Mouse (Mus musculus): ENCODE measurements around the gene Gm10563. TPM values are rescaled to one million over a fixed set of nuclear protein-coding genes. Genes with fewer than 3 reads are reported as not detected.

Gene Gm10563
- polyA plus RNA-seq, 1 experiment: not detected

GRCm38 (mm10) chr4:155580420-155580819 is 64.8 kb downstream of the Gm10563 start:
- WGBS: 46% methylated on average over 1 of the region's 1 CpGs
- no peak overlapping the region for H3K4me3 ChIP-seq (ENCODE audit: extremely low read depth, insufficient read depth, insufficient read length)
- DNase-seq (ENCODE audit: low read depth in 1 of 2, low spot score in 2 of 2): peak in 1 of 2 experiments; percentile 46
- H3K27me3 ChIP-seq (ENCODE audit: control insufficient read depth, insufficient read depth, low read length): no peaks in the 10 kb centered on the region
- no peak overlapping the region for H3K27ac ChIP-seq (ENCODE audit: insufficient read depth, low read length)
- no peaks in the 10 kb centered on the region for H3K4me1 ChIP-seq (ENCODE audit: control insufficient read depth, insufficient read depth, insufficient read length)
- TF ChIP-seq CTCF (IDR thresholded peaks at IDR 0.05; ENCODE audit: extremely low read depth, insufficient read depth, insufficient read length, insufficient replicate concordance) (peak; percentile 58; the same call in 1 of the 2 replicates), POLR2A (IDR thresholded peaks at IDR 0.05; ENCODE audit: low read depth, low read length) (no peak)
- H3K36me3 ChIP-seq (ENCODE audit: control insufficient read depth, insufficient read depth, low read length): peaks cover 43% of the 10 kb centered on the region

GRCm38 (mm10) chr4:155578336-155579125 is 66.7 kb downstream of the Gm10563 start:
- H3K4me3 ChIP-seq (ENCODE audit: extremely low read depth, insufficient read depth, insufficient read length): no peak overlapping the region
- peak overlapping the region; percentile 47; the same call in 1 of the 2 replicates for H3K27ac ChIP-seq (ENCODE audit: insufficient read depth, low read length)
- WGBS: 92% methylated on average over 7 of the region's 7 CpGs
- no peak for DNase-seq (ENCODE audit: low read depth in 1 of 2, low spot score in 2 of 2)
- no peaks in the 10 kb centered on the region for H3K27me3 ChIP-seq (ENCODE audit: control insufficient read depth, insufficient read depth, low read length)
- H3K36me3 ChIP-seq (ENCODE audit: control insufficient read depth, insufficient read depth, low read length): peaks cover 29% of the 10 kb centered on the region
- H3K4me1 ChIP-seq (ENCODE audit: control insufficient read depth, insufficient read depth, insufficient read length): peaks cover 5% of the 10 kb centered on the region; the same call in 1 of the 2 replicates
- no peak for TF ChIP-seq POLR2A (IDR thresholded peaks at IDR 0.05; ENCODE audit: low read depth, low read length)

GRCm38 (mm10) chr4:155577741-155578140 is 67.5 kb downstream of the Gm10563 start:
- no peak for TF ChIP-seq CTCF (IDR thresholded peaks at IDR 0.05; ENCODE audit: extremely low read depth, insufficient read depth, insufficient read length, insufficient replicate concordance)
- TF ChIP-seq POLR2A (IDR thresholded peaks at IDR 0.05; ENCODE audit: low read depth, low read length): no peak

GRCm38 (mm10) chr4:155577132-155577531 is 68.1 kb downstream of the Gm10563 start:
- H3K36me3 ChIP-seq (ENCODE audit: control insufficient read depth, insufficient read depth, low read length): peaks cover 23% of the 10 kb centered on the region
- H3K4me3 ChIP-seq (ENCODE audit: extremely low read depth, insufficient read depth, insufficient read length): no peak overlapping the region
- no peak overlapping the region for H3K27ac ChIP-seq (ENCODE audit: insufficient read depth, low read length)
- no peaks in the 10 kb centered on the region for H3K27me3 ChIP-seq (ENCODE audit: control insufficient read depth, insufficient read depth, low read length)
- WGBS: 91% methylated on average over 9 of the region's 9 CpGs
- H3K4me1 ChIP-seq (ENCODE audit: control insufficient read depth, insufficient read depth, insufficient read length): peaks cover 5% of the 10 kb centered on the region; the same call in 1 of the 2 replicates
- no peak for DNase-seq (ENCODE audit: low read depth in 1 of 2, low spot score in 2 of 2)
- no peak for TF ChIP-seq POLR2A (IDR thresholded peaks at IDR 0.05; ENCODE audit: low read depth, low read length)
- TF ChIP-seq CTCF (IDR thresholded peaks at IDR 0.05; ENCODE audit: extremely low read depth, insufficient read depth, insufficient read length, insufficient replicate concordance): no peak

More at GRCm38 (mm10) chr4:155577741-155578140, 67.5 kb downstream of the Gm10563 start:
- H3K4me3 ChIP-seq (ENCODE audit: extremely low read depth, insufficient read depth, insufficient read length): no peak overlapping the region
- peaks cover 28% of the 10 kb centered on the region for H3K36me3 ChIP-seq (ENCODE audit: control insufficient read depth, insufficient read depth, low read length)
- no peaks in the 10 kb centered on the region for H3K27me3 ChIP-seq (ENCODE audit: control insufficient read depth, insufficient read depth, low read length)
- no peak overlapping the region for H3K27ac ChIP-seq (ENCODE audit: insufficient read depth, low read length)
- 92% methylated on average over 5 of the region's 5 CpGs for WGBS
- peaks cover 5% of the 10 kb centered on the region; the same call in 1 of the 2 replicates for H3K4me1 ChIP-seq (ENCODE audit: control insufficient read depth, insufficient read depth, insufficient read length)
- no peak for DNase-seq (ENCODE audit: low read depth in 1 of 2, low spot score in 2 of 2)

- TF ChIP-seq CTCF (IDR thresholded peaks at IDR 0.05; ENCODE audit: extremely low read depth, insufficient read depth, insufficient read length, insufficient replicate concordance): no peak
- no peak for TF ChIP-seq POLR2A (IDR thresholded peaks at IDR 0.05; ENCODE audit: low read depth, low read length)
- no peak overlapping the region for H3K4me3 ChIP-seq (ENCODE audit: extremely low read depth, insufficient read depth, insufficient read length)
- no peak overlapping the region for H3K27ac ChIP-seq (ENCODE audit: insufficient read depth, low read length)
- no peak for DNase-seq (ENCODE audit: low read depth in 1 of 2, low spot score in 2 of 2)
- H3K4me1 ChIP-seq (ENCODE audit: control insufficient read depth, insufficient read depth, insufficient read length): peaks cover 5% of the 10 kb centered on the region; the same call in 1 of the 2 replicates
- WGBS: 93% methylated on average over 8 of the region's 8 CpGs
- H3K27me3 ChIP-seq (ENCODE audit: control insufficient read depth, insufficient read depth, low read length): no peaks in the 10 kb centered on the region
- H3K36me3 ChIP-seq (ENCODE audit: control insufficient read depth, insufficient read depth, low read length): peaks cover 22% of the 10 kb centered on the region
Observed at GRCm38 (mm10) chr4:155575521-155575920, 69.7 kb downstream of the Gm10563 start.

- H3K4me3 ChIP-seq (ENCODE audit: extremely low read depth, insufficient read depth, insufficient read length): no peak overlapping the region
- peaks cover 19% of the 10 kb centered on the region for H3K36me3 ChIP-seq (ENCODE audit: control insufficient read depth, insufficient read depth, low read length)
- WGBS: 11% methylated on average over 11 of the region's 11 CpGs
- peaks cover 5% of the 10 kb centered on the region; the same call in 1 of the 2 replicates for H3K4me1 ChIP-seq (ENCODE audit: control insufficient read depth, insufficient read depth, insufficient read length)
- H3K27me3 ChIP-seq (ENCODE audit: control insufficient read depth, insufficient read depth, low read length): no peaks in the 10 kb centered on the region
- H3K27ac ChIP-seq (ENCODE audit: insufficient read depth, low read length): no peak overlapping the region
- no peak for TF ChIP-seq POLR2A (IDR thresholded peaks at IDR 0.05; ENCODE audit: low read depth, low read length)
- no peak for TF ChIP-seq CTCF (IDR thresholded peaks at IDR 0.05; ENCODE audit: extremely low read depth, insufficient read depth, insufficient read length, insufficient replicate concordance)
- no peak for DNase-seq (ENCODE audit: low read depth in 1 of 2, low spot score in 2 of 2)
Observed at GRCm38 (mm10) chr4:155574931-155575330, 70.3 kb downstream of the Gm10563 start.

GRCm38 (mm10) chr4:155573876-155574275 is 71.3 kb downstream of the Gm10563 start:
- Histone ChIP-seq H3K4me1 (ENCODE audit: control insufficient read depth, insufficient read depth, insufficient read length) (peaks cover 5% of the 10 kb centered on the region; the same call in 1 of the 2 replicates), H3K27ac (ENCODE audit: insufficient read depth, low read length) (peak overlapping the region; percentile 3; the same call in 1 of the 2 replicates), H3K27me3 (ENCODE audit: control insufficient read depth, insufficient read depth, low read length) (no peaks in the 10 kb centered on the region), H3K4me3 (ENCODE audit: extremely low read depth, insufficient read depth, insufficient read length) (no peak overlapping the region), H3K36me3 (ENCODE audit: control insufficient read depth, insufficient read depth, low read length) (peaks cover 15% of the 10 kb centered on the region)
- DNase-seq (ENCODE audit: low read depth in 1 of 2, low spot score in 2 of 2): no peak
- no peak for TF ChIP-seq CTCF (IDR thresholded peaks at IDR 0.05; ENCODE audit: extremely low read depth, insufficient read depth, insufficient read length, insufficient replicate concordance)
- TF ChIP-seq POLR2A (IDR thresholded peaks at IDR 0.05; ENCODE audit: low read depth, low read length): no peak
- WGBS: 90% methylated on average over 9 of the region's 9 CpGs

Data from spleen, adult 2 months (tissue).